Mouse (Mus musculus) thymus, postnatal 10 days (tissue): ENCODE measurements around the gene Unc5cl.

Source experiments
- DNase-seq, 2 experiments: peaks; one replicate each; pipeline ENCODE4 v3.0.0; 2021; ENCODE audit warnings: low spot score in 2 of 2

Unc5cl gene

GRCm38 (mm10) chr17:48539326-48539725, 84.6 kb downstream of the Unc5cl start:
- DNase-seq, result no peak

- no peak for DNase-seq
Measured at GRCm38 (mm10) chr17:48542733-48543132, 88.0 kb downstream of the Unc5cl start.

GRCm38 (mm10) chr17:48543301-48543765, 88.6 kb downstream of the Unc5cl start:
- DNase-seq, result no peak

GRCm38 (mm10) chr17:48544722-48545121, 90.0 kb downstream of the Unc5cl start:
- DNase-seq, result no peak

- no peak for DNase-seq
Measured at GRCm38 (mm10) chr17:48545223-48545943, 90.7 kb downstream of the Unc5cl start.

- DNase-seq, result no peak
Measured at GRCm38 (mm10) chr17:48546036-48546435, 91.3 kb downstream of the Unc5cl start.

- DNase-seq, result no peak
Measured at GRCm38 (mm10) chr17:48547668-48548067, 93.0 kb downstream of the Unc5cl start.

GRCm38 (mm10) chr17:48551788-48552531, 97.3 kb downstream of the Unc5cl start:
- DNase-seq, result no peak

DNA sequence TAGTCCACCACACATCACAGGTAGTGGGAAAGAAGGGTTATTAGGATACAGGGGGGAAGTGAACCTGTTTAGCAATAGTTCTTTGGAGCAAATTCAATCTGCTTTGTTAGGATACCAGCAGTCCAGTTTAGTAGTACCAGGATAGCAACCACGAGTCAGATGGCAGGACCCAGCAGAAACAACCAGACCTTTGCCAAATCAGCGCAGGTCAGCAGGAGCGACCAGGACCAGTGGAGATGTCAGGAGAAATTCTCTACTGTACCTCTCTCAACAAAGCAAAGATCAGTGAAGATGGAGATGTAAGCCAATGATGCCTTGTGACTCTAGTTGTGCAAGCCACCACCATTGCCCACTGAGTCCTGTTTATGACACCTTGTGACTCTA, 97.8 kb downstream of the Unc5cl start:
- DNase-seq, result no peak

GRCm38 (mm10) chr17:48556223-48556962, 101.7 kb downstream of the Unc5cl start:
- DNase-seq, result no peak

DNA sequence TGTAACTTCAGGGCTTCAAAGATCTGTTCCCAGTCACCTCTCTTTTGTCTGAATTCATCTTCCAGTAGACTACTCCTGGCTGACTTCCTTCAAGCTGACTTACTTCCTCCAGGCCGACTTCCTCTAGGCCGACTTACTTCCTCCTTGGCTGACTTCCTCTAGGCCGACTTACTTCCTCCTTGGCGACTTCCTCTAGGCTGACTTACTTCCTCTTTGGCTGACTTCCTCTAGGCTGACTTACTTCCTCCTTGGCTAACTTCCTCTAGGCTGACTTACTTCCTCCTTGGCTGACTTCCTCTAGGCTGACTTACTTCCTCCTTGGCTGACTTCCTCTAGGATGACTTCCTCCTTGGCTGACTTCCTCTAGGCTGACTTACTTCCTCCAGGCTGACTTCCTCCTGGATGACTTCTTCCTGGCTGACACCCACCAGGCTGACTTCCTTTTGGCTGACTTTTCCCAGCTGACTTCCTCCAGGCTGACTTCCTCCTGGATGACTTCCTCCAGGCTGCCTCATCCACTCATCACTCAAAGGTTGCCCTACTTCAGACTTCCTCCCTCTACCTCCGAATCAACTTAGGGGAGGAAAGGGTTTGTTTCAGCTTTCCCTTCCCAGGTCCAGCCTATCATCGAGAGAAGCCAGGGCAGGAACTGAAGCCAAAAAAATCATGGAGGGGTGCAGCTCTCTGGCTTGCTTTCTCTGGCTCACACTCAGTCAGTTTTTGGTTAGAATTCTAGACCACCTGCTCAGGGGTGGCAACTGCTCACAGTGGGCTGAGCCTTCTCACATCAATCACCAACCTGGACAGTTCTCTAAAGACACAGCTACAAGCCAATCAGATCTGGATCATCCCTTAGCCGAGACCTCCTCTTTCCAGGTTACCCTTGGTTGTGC, 103.4 kb downstream of the Unc5cl start:
- no peak for DNase-seq

GRCm38 (mm10) chr17:48564931-48565330, 110.2 kb downstream of the Unc5cl start:
- DNase-seq, result no peak

GRCm38 (mm10) chr17:48569656-48570055, 115.0 kb downstream of the Unc5cl start:
- DNase-seq, result no peak

- no peak for DNase-seq
Measured at GRCm38 (mm10) chr17:48581153-48581552, 126.5 kb downstream of the Unc5cl start.

DNA sequence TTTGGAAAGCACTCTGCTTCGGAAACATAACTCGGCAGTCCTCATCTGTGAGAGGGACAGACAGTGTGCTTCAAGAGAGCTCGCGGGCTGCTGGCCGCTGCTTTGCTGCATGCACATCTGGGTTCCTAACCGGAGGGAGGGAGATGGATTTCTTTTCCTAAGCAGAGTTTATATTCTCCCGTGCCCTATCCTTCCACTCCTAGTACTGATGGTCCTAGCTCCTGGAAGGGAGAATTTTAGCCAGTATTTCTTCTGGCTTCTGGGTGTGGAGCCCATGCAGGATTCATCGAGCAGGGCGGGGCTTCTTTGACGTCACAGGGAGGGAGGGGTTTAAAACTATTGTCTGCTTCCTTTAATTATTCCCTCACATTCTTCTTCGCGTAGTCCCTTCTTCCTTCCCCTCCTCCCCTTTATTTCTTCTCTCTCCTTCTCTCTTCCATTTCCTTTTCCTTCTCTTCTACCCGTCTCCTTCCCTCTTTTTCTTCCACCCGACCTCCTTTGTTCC, 127.8 kb downstream of the Unc5cl start:
- no peak for DNase-seq

DNA sequence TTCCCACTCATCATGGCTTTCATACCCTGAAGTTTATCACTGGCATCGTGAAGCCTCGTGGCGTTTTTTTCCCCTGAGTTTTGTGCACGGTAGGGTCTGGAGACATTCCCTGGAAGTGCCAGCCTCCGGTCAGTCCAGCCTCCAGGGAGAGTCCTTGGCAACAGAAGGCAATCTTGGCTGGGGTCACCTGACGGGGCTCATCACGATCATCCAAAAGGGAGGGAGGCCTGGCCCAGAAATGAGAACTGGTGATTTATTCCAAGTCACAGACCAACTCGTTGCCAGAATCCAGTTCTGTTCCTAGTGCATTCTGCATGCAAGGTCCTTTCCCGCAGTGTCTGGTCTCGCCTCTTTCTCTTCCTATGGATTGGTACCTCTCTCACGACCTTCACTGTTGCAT, 128.7 kb downstream of the Unc5cl start:
- DNase-seq, result no peak

- DNase-seq, result peak in 1 of 2 experiments; percentile 22
Measured at GRCm38 (mm10) chr17:48585902-48586359, 131.2 kb downstream of the Unc5cl start.

GRCm38 (mm10) chr17:48588674-48589073, 134.0 kb downstream of the Unc5cl start:
- DNase-seq, result peak in 1 of 2 experiments; percentile 19
